ENCODE assay signal across 18 mouse cellular contexts in genomic region chr3:36381621-36382193, GRCm38 (mm10).
DNase-seq lines count a peak whose midpoint lies in the region.
"Had no signal": no experiment of that assay in that cellular context is flagged by ENCODE, and none has a peak within 500 bp of the region (broad histone marks: within the 10 kb centered on the region; RNA-seq: fewer than 3 reads in every experiment).

No protein-coding gene starts in this region.

- intact Hi-C loops in left cerebral cortex, postnatal 36 days (cut with DNase I) = no loop called here

- peak; percentile 20 for DNase-seq in layer of hippocampus, adult 11-12 months (ENCODE audit: low spot score)
- no peak for DNase-seq in layer of hippocampus, postnatal 10 days (ENCODE audit: low spot score in 2 of 2)
- DNase-seq in left cerebral cortex, adult 9 months (ENCODE audit: low spot score in 2 of 2) = peak; percentile 22 to 51
- no peak for DNase-seq in left cerebral cortex, postnatal 36 days (ENCODE audit: low spot score in 2 of 2)
- peak; percentile 18 to 46 for DNase-seq in right cerebral cortex, postnatal 36 days (ENCODE audit: low spot score in 2 of 2)
- no peak for DNase-seq in right cerebral cortex, postnatal 25 days
- DNase-seq: adrenal gland, postnatal 25 days; B cell, adult 2 months; cerebellum, adult 18-20 months; cerebellum, postnatal 10 days; gastrocnemius, adult 2 months; gastrocnemius, postnatal 36 days; heart, adult 2 months; kidney, adult 9 months; kidney, postnatal 10 days; liver; lung, adult 2 months; lung, postnatal 10 days had no signal

Comparison
In these comparisons a context has a peak if more than half of its experiments do, and no peak if none do; other contexts are left out.
1. DNase-seq: peak in layer of hippocampus, adult 11-12 months (single experiment), left cerebral cortex, adult 9 months (2 of 2) and right cerebral cortex, postnatal 36 days (2 of 2); none in layer of hippocampus, postnatal 10 days (0 of 2), left cerebral cortex, postnatal 36 days (0 of 2) and right cerebral cortex, postnatal 25 days (single experiment).